Mouse (Mus musculus) monocyte, adult 2 months (primary cell): Measurements from ENCODE around the gene Armc2.
"Not testable (repeated sequence)": the region's sequence is repeated elsewhere in the genome, so short reads cannot be mapped to it uniquely, and the experiment has no call there.

Experiments used
- DNase-seq, 2 experiments: peaks; one replicate each; pipeline ENCODE4 v3.0.0; 2022; ENCODE audit warnings: low spot score in 2 of 2, low read depth in 1 of 2

Armc2 gene

GRCm38 (mm10) chr10:41972676-41973075 is 45.6 kb downstream of the Armc2 start:
- no peak for DNase-seq

GRCm38 (mm10) chr10:41967915-41968635 is 50.2 kb downstream of the Armc2 start:
- no peak for DNase-seq

GRCm38 (mm10) chr10:41962725-41963124 is 55.5 kb downstream of the Armc2 start:
- DNase-seq, result no peak

- no peak for DNase-seq
These were observed 58.4 kb downstream of the Armc2 start for GRCm38 (mm10) chr10:41959808-41960207.

GRCm38 (mm10) chr10:41958677-41959274 is 59.5 kb downstream of the Armc2 start:
- no peak for DNase-seq

- no peak for DNase-seq
These were observed 60.6 kb downstream of the Armc2 start for GRCm38 (mm10) chr10:41957421-41958225.

- DNase-seq, result no peak
These were observed 64.7 kb downstream of the Armc2 start for GRCm38 (mm10) chr10:41953528-41953864.

- DNase-seq, result no peak
These were observed 65.3 kb downstream of the Armc2 start for GRCm38 (mm10) chr10:41952850-41953527.

GRCm38 (mm10) chr10:41952354-41952753 is 65.9 kb downstream of the Armc2 start:
- not testable (repeated sequence) for DNase-seq

GRCm38 (mm10) chr10:41939090-41939489 is 79.2 kb downstream of the Armc2 start:
- no peak for DNase-seq

- DNase-seq, result no peak
These were observed 81.1 kb downstream of the Armc2 start for GRCm38 (mm10) chr10:41937176-41937575.

GRCm38 (mm10) chr10:41936100-41936499 is 82.1 kb downstream of the Armc2 start:
- no peak for DNase-seq

GRCm38 (mm10) chr10:41935476-41935829 is 82.8 kb downstream of the Armc2 start:
- DNase-seq, result no peak

GRCm38 (mm10) chr10:41934633-41935475 is 83.4 kb downstream of the Armc2 start:
- no peak for DNase-seq

- DNase-seq, result peak; percentile 5 to 34
These were observed 84.7 kb downstream of the Armc2 start for GRCm38 (mm10) chr10:41933536-41933935.

- DNase-seq, result no peak
These were observed 85.3 kb downstream of the Armc2 start for GRCm38 (mm10) chr10:41932943-41933342.

GRCm38 (mm10) chr10:41931962-41932361 is 86.3 kb downstream of the Armc2 start:
- DNase-seq, result no peak

- no peak for DNase-seq
These were observed 87.3 kb downstream of the Armc2 start for GRCm38 (mm10) chr10:41930966-41931365.

GRCm38 (mm10) chr10:41926726-41927125 is 91.5 kb downstream of the Armc2 start:
- DNase-seq, result no peak

GRCm38 (mm10) chr10:41912290-41912994 is 105.8 kb downstream of the Armc2 start:
- no peak for DNase-seq
